Mouse (Mus musculus) right cerebral cortex, adult 2 months (tissue): ENCODE measurements around the gene Elp6.
A peak's percentile ranks its signal among the peaks of the same experiment; 100 is the strongest.
"Not testable (repeated sequence)": the region's sequence is repeated elsewhere in the genome, so short reads cannot be mapped to it uniquely, and the experiment has no call there.

ENCODE experiments used
- DNase-seq, 2 experiments: peaks; one replicate each; pipeline ENCODE4 v3.0.0; 2021 to 2022; ENCODE audit warnings: low spot score in 2 of 2

Elp6 gene

GRCm38 (mm10) chr9:110316503-110316902 lies 11.5 kb downstream of the Elp6 start:
- DNase-seq = no peak

- no peak for DNase-seq
Measured at GRCm38 (mm10) chr9:110320769-110321168, 15.8 kb downstream of the Elp6 start.

GRCm38 (mm10) chr9:110322972-110323371 lies 18.0 kb downstream of the Elp6 start:
- no peak for DNase-seq

- no peak for DNase-seq
Measured at GRCm38 (mm10) chr9:110324181-110324580, 19.2 kb downstream of the Elp6 start.

- no peak for DNase-seq
Measured at GRCm38 (mm10) chr9:110328178-110328577, 23.2 kb downstream of the Elp6 start.

- no peak for DNase-seq
Measured at GRCm38 (mm10) chr9:110328946-110329630, 24.1 kb downstream of the Elp6 start.

GRCm38 (mm10) chr9:110329655-110330054 lies 24.7 kb downstream of the Elp6 start:
- no peak for DNase-seq

GRCm38 (mm10) chr9:110330341-110330740 lies 25.4 kb downstream of the Elp6 start:
- no peak for DNase-seq

- not testable (repeated sequence) for DNase-seq
Measured at GRCm38 (mm10) chr9:110330913-110331312, 25.9 kb downstream of the Elp6 start.

- peak; percentile 96 to 99 for DNase-seq
Measured at GRCm38 (mm10) chr9:110333135-110333895, 28.3 kb downstream of the Elp6 start, which contains the start of gene Scap. Scap (plus strand) TSS chr9:110333288.

- no peak for DNase-seq
Measured at GRCm38 (mm10) chr9:110333896-110334259, 28.9 kb downstream of the Elp6 start.

GRCm38 (mm10) chr9:110334849-110335248 lies 29.9 kb downstream of the Elp6 start:
- DNase-seq = no peak

- no peak for DNase-seq
Measured at GRCm38 (mm10) chr9:110340037-110340750, 35.2 kb downstream of the Elp6 start.

- DNase-seq = peak in 1 of 2 experiments; percentile 23
Measured at GRCm38 (mm10) chr9:110342008-110342407, 37.0 kb downstream of the Elp6 start.

- DNase-seq = no peak
Measured at GRCm38 (mm10) chr9:110343805-110344204, 38.8 kb downstream of the Elp6 start.

- no peak for DNase-seq
Measured at GRCm38 (mm10) chr9:110345057-110345739, 40.2 kb downstream of the Elp6 start.

GRCm38 (mm10) chr9:110348899-110349298 lies 43.9 kb downstream of the Elp6 start:
- no peak for DNase-seq

GRCm38 (mm10) chr9:110350188-110350587 lies 45.2 kb downstream of the Elp6 start:
- no peak for DNase-seq

- DNase-seq = no peak
Measured at GRCm38 (mm10) chr9:110350612-110351011, 45.6 kb downstream of the Elp6 start.

GRCm38 (mm10) chr9:110351350-110351749 lies 46.4 kb downstream of the Elp6 start:
- DNase-seq = no peak

- no peak for DNase-seq
Measured at GRCm38 (mm10) chr9:110351932-110352632, 47.1 kb downstream of the Elp6 start.
